Mouse (Mus musculus): ENCODE measurements around the gene Zglp1. TPM values are rescaled to one million over a fixed set of nuclear protein-coding genes. Genes with fewer than 3 reads are reported as not detected.

Gene Zglp1
- total RNA-seq (2023): not detected

DNA sequence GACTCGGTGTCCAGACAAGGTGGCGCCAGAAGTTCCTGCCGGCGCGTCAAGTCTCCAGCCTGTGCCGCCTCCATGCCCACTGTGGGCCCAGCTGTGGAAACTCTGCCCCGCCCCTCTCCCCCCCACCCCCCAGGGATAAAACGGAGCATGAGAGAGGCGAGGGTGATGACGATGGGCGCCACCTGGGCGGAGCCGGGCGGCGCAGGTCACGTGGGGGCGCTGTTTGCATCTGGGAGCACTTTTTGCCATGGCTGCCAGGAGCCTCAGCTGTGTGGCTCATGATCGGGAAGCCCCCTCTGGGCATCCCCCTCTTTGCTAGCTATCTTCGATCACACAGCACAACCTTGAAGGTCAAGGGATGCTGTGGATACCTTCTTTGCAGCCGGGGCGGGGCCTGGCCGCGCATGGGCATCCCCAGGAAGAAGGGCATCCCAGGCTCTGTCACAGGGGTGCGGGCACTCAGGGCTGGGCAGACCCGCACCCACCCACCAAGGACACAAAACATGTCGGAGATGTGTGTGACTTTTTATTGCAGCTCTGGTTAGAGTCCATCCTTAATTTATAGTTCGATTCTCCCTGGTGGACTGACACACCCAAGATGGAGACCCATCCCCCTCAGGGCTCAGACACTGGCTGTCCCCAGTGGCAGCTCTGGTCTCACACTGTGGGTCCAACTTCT lies at the start of gene Zglp1:
Gene Zglp1, minus strand, starts transcription at position 88 of the 679 bp plus-strand sequence.

DNA sequence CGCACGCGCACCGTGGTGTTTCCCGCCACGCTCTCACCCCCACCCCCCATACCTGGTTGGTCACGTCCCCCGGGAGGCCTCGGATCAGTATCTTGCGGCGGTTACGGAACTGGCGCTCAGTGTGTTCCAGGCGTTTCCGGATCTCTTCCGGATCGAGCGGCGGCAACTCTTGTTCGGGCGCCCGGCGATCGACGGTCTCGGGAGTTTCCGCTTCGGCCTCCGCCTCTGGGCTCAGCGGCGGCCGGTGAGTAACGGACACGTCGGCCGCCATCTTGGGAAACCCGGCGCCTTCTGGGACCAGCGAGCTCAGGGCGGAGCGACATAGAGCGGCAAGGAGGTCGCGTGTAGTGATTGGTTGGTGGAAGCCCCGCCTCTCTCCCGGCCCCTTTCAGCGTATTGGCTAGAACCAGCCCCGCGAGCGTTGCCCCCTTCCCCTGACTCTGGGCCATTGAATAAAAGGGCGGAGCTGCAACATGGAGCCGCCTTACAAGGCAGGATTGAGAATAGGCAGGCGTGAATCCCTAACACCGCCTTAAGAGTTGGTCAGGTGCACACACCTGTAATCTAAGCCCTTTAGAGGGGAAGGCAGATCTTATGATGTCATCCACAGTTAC lies 24.9 kb upstream of the Zglp1 start, which contains the start of the genes Gm38431 and Raver1:
Gene Gm38431, minus strand, starts transcription at position 291 of the 614 bp plus-strand sequence.
Gene Raver1, minus strand, starts transcription at position 302 of the 614 bp plus-strand sequence.

DNA sequence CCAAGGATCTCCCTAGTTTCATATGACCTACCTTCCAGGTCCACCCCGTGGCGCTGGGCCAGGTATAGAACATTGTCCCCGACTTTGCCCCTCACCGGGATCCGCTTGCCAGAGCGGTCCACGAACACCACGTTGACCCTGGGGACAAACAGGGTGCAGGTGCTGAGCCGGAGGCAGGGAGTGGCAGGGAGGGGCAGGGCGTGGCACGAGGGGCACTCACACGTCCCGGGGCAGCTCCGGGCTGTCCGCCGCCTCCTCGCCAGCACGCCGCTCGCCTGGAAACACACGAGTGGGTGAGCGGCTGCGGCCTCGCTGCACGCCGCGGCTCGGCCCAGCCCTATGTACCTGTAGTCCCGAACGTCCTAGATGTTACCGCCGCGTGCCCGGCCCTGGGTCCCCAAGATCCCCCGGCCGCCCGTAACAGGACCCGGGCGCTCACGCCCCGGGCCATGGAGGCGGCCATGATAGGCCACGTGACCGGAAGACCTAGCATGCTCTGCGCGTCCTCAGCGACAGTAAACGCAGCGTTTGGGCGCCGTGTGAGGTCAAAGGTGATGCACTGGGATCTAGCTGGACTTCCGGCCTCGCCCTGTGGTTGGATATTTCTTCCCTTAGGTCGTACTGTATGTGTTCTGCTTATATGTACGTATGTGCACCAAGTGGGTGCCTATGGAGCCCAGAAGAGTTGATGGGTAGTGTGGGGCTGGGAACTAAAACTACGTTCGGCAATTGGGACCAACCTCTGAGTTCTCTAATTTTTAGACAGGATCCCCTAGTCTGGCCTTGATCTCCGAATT lies 6.3 kb upstream of the Zglp1 start, which contains the start of the genes Gm49373 and Fdx1l:
Gene Gm49373, minus strand, starts transcription at position 53 of the 797 bp plus-strand sequence.
Gene Fdx1l, minus strand, starts transcription at position 571 of the 797 bp plus-strand sequence.

DNA sequence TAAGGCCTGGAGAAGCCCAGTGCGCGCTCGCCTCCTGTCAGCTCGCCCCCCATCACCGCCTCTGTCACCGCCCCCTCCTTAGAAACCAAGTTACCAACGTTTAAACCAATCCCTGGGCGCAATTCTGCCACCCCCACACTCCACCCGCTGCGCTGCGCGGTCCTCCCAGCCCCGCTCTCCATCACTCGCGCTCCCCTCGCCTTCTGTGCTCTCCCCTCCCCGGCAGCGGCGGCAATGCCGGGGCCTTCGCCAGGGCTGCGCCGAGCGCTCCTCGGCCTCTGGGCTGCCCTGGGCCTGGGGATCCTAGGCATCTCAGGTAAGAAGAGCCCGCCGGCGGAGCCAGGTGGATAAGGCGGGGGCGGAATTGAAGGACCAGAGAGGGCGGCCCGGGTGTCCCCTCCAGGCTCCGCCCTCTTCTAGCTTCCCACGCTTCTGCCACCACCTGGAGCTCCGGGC lies 35.0 kb downstream of the Zglp1 start, which contains the start of gene Icam5:
Gene Icam5, plus strand, starts transcription at position 178 of the 456 bp plus-strand sequence.

DNA sequence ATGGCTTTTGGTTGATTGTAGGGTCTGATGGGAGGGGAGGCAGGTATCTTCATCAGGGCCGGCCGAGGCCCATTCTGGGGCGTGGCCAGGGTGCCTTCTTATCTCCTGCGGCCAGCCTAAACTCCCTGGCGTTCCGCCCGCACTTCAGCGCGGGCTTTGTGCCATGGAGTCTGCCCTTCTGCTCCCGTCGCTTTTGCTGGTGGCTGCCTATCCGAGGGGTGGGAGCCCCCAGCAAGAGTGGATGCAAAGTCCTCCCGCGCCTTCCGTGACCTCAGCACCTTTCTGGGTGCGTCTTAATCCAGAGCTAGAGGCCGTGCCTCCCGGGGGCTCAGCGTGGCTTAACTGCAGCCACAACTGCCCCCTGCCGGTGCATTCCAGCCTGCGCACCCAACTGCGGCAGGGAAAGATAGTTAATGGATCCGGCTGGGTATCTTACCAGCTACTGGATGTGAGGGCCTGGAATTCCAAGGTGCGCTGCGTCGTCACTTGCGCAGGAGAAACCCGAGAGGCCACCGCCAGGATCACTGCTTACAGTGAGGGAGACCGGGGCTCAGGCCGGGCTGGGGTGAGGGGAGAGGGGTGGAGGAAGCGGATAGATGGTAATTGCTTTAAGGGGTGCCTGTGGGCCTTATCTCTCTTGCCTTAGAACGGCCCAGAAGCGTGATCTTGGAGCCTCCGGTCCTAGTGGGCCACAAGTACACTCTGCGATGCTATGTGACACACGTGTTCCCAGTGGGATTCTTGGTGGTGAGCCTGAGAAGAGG lies 37.4 kb downstream of the Zglp1 start, which contains the start of gene Icam4:
Gene Icam4, plus strand, starts transcription at position 83 of the 764 bp plus-strand sequence.

DNA sequence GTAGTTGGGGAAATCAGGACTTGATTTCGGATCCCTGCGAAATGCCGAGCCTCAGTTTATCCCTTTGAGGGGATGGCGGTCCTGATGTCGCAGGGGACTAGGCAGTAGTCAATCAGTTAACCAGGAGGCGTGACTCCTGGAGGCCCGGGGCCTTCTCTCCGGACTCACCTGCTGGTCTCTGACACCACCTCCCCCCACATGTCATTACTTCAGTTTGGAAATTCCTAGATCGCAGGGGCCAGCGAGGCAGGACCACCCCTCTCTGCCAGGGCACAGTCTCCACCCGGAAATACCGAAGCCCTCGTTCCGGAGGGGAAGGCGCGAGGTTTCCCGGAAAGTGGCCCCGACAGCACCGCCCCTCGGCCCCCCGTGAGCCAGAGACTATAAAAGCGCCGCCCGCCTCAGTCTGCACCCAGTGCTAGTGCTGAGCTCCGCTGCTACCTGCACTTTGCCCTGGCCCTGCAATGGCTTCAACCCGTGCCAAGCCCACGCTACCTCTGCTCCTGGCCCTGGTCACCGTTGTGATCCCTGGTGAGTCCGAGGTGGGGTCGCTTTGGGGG lies 51.2 kb downstream of the Zglp1 start, which contains the start of gene Icam1:
Gene Icam1, plus strand, starts transcription at position 415 of the 560 bp plus-strand sequence.

Other genes with a start within 250 kb of the Zglp1 start
- not detected for gene Rdh8, start 248.6 kb downstream of the Zglp1 start, total RNA-seq (2023)
- 1 to 10 TPM; 5.7 to 6.0 TPM for gene A230050P20Rik, start 198.5 kb downstream of the Zglp1 start, total RNA-seq (2023)
- gene Angptl6, start 187.4 kb downstream of the Zglp1 start, total RNA-seq (2023): under 1 TPM; 0.22 to 0.51 TPM
- 10 to 100 TPM; 28.5 to 28.9 TPM for gene Ppan, start 178.9 kb downstream of the Zglp1 start, total RNA-seq (2023)
- gene Eif3g, start 168.5 kb downstream of the Zglp1 start, total RNA-seq (2023): 10 to 100 TPM; 79.3 to 80.8 TPM
- 100 to 1,000 TPM; 115 to 127 TPM for gene Dnmt1, start 107.2 kb downstream of the Zglp1 start, total RNA-seq (2023)
- 10 to 100 TPM in 1 of 2 experiments, 1 to 10 TPM in 1; 9.1 to 14.7 TPM for gene S1pr2, start 90.3 kb downstream of the Zglp1 start, total RNA-seq (2023)
- gene Mrpl4, start 64.4 kb downstream of the Zglp1 start, total RNA-seq (2023): 10 to 100 TPM; 39.6 to 43.6 TPM
- 10 to 100 TPM; 16.6 to 17.7 TPM for gene Icam1, start 51.1 kb downstream of the Zglp1 start, total RNA-seq (2023)
- gene Icam4, start 37.7 kb downstream of the Zglp1 start, total RNA-seq (2023): 1 to 10 TPM; 5.5 to 7.8 TPM
- under 1 TPM; 0.26 TPM for gene Icam5, start 35.0 kb downstream of the Zglp1 start, total RNA-seq (2023)
- under 1 TPM; 0.26 to 0.44 TPM for gene Gm49373, start 6.0 kb upstream of the Zglp1 start, total RNA-seq (2023)
- gene Fdx1l, start 6.5 kb upstream of the Zglp1 start, total RNA-seq (2023): 1 to 10 TPM; 6.6 to 8.3 TPM
- 1 to 10 TPM; 2.1 to 3.0 TPM for gene Gm38431, start 24.9 kb upstream of the Zglp1 start, total RNA-seq (2023)
- 10 to 100 TPM; 51.8 to 54.5 TPM for gene Raver1, start 24.9 kb upstream of the Zglp1 start, total RNA-seq (2023)
- gene Tyk2, start 64.2 kb upstream of the Zglp1 start, total RNA-seq (2023): 10 to 100 TPM; 44.2 to 48.6 TPM
- gene Cdc37, start 82.9 kb upstream of the Zglp1 start, total RNA-seq (2023): 10 to 100 TPM; 76.1 to 82.1 TPM
- gene Pde4a, start 98.6 kb upstream of the Zglp1 start, total RNA-seq (2023): 1 to 10 TPM; 5.7 to 7.2 TPM
- gene Keap1, start 172.3 kb upstream of the Zglp1 start, total RNA-seq (2023): 10 to 100 TPM; 25.5 to 28.8 TPM
- gene S1pr5, start 181.3 kb upstream of the Zglp1 start, total RNA-seq (2023): 1 to 10 TPM; 2.3 to 3.9 TPM
- 10 to 100 TPM; 42.2 to 45.0 TPM for gene Atg4d, start 198.2 kb upstream of the Zglp1 start, total RNA-seq (2023)
- 10 to 100 TPM; 92.2 to 97.0 TPM for gene Kri1, start 220.9 kb upstream of the Zglp1 start, total RNA-seq (2023)
- gene Cdkn2d, start 224.3 kb upstream of the Zglp1 start, total RNA-seq (2023): 100 to 1,000 TPM; 105 to 122 TPM
- gene Ap1m2, start 245.2 kb upstream of the Zglp1 start, total RNA-seq (2023): 1 to 10 TPM; 3.4 to 4.2 TPM

All from neutrophil, adult 83 days (primary cell).